Mouse (Mus musculus): ENCODE measurements around the gene Rnf149.

The Rnf149 gene

GRCm38 (mm10) chr1:39575778-39576375 lies 1.3 kb downstream of the Rnf149 start:
- CTCF ChIA-PET = interaction anchor here (0.7 kb wide), 1 partner anchor 13 kb away, joined by 3 read pairs; no protein-coding TSS in a partner anchor

- CTCF ChIA-PET = no interaction called here
Observed at GRCm38 (mm10) chr1:39573890-39574289, 3.3 kb downstream of the Rnf149 start.

- CTCF ChIA-PET = no interaction called here
Observed at GRCm38 (mm10) chr1:39571653-39572052, 5.6 kb downstream of the Rnf149 start.

DNA sequence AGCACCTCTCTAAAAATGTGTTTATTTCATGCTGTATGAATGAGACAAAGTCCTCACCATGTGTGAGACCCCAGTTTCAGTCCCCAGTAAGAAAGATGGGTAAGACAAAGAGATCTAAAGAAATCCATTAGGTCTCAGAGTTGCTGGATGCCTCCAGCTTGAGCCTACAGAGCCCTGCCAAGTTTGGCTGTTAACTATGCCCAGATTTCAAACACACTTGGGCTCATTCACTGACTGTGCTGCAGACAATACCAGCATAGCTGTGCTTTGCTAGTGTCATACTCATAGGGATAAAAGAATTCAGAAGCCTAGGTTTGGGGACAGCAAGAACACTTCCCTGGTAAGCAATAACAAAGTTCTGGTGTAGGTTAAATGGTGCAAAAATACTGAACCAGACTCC lies 9.1 kb downstream of the Rnf149 start:
- CTCF ChIA-PET = no interaction called here

GRCm38 (mm10) chr1:39564603-39565002 lies 12.6 kb downstream of the Rnf149 start:
- CTCF ChIA-PET = no interaction called here

GRCm38 (mm10) chr1:39563161-39563560 lies 14.0 kb downstream of the Rnf149 start:
- CTCF ChIA-PET = no interaction called here

- CTCF ChIA-PET = no interaction called here
Observed at GRCm38 (mm10) chr1:39561920-39562319, 15.3 kb downstream of the Rnf149 start.

DNA sequence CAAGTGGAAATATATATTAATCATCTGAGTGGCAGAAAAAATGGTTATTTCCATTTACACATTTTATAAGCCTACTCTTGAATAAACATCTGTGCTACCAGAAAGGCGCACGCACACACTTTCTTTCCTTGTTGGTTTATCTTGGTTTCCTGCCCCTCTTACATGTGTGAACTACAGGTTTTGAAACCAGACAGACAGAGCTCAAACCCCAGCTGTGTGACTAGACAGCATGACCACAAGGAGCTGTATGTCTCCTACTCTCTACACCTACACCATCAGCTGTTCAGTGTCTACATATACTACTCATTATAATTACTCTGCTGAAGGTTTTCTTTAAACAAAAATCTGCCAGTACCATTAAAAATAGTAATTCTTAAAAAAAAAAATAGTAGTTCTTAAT lies 18.2 kb downstream of the Rnf149 start:
- CTCF ChIA-PET = interaction anchor here (0.5 kb wide), 1 partner anchor 22 kb away, joined by 3 read pairs; no protein-coding TSS in a partner anchor

GRCm38 (mm10) chr1:39555556-39556415 lies 21.4 kb downstream of the Rnf149 start:
- CTCF ChIA-PET = no interaction called here

DNA sequence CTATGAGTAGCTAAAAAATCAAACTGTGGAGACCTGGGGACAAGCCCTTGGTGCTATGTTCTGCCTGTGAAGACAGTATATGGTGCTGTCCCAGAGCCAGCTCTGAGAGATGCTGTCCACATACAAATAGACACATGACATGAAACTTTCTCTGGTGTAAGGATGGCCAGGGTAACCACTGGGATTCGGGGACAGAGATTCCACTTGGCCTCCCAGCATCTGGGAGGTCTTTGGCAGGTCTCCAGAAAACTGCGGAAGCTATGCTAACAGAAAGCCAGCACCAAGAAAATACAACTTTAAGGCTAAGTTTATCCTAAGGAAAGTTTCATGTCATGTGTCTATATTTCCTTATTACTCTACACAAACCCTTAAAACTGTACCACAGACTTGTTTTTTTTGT lies 27.4 kb downstream of the Rnf149 start:
- CTCF ChIA-PET = no interaction called here

DNA sequence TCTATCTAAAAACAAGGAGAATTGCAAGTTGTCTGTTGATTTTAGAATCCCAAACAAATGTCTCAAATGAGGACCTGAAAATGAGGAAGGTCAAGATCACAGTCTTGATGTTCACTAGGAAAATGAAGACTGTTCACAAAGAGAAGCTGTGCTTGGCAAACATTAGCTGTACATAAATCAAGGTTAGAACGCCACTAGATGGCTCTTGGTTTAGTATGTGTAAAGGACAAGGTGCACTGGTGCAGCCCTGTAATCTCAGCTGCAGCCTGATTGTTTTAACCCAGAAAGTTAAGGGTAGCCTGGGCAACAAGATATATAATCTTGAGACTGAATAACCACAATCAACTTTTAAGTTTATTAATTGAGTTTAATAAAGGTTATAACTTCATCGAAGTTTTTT lies 30.0 kb downstream of the Rnf149 start:
- CTCF ChIA-PET = interaction anchor here (0.6 kb wide), 1 partner anchor 295 kb away, joined by 4 read pairs; no protein-coding TSS in a partner anchor

- CTCF ChIA-PET = no interaction called here
Observed at GRCm38 (mm10) chr1:39546160-39546866, 30.9 kb downstream of the Rnf149 start.

GRCm38 (mm10) chr1:39545589-39545988 lies 31.6 kb downstream of the Rnf149 start:
- CTCF ChIA-PET = no interaction called here

DNA sequence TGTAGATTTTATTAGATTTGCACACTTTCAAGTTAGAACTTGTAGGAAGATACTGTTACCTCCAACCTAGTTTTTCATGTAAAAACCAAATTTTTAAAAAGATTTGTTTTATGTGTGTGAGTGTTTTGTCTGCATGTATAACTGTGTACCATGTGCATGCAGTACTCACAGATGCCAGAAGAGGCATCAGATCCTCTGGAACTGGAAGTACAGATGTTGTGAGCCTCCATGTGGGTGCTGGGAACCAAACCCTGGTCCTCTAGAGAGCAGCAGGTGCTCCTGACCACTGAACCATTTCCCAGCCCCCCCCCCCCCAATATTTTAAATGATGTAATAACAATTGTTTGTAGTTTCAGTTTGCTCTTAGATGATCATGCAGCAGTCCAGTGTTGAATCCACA lies 36.6 kb downstream of the Rnf149 start:
- CTCF ChIA-PET = no interaction called here

DNA sequence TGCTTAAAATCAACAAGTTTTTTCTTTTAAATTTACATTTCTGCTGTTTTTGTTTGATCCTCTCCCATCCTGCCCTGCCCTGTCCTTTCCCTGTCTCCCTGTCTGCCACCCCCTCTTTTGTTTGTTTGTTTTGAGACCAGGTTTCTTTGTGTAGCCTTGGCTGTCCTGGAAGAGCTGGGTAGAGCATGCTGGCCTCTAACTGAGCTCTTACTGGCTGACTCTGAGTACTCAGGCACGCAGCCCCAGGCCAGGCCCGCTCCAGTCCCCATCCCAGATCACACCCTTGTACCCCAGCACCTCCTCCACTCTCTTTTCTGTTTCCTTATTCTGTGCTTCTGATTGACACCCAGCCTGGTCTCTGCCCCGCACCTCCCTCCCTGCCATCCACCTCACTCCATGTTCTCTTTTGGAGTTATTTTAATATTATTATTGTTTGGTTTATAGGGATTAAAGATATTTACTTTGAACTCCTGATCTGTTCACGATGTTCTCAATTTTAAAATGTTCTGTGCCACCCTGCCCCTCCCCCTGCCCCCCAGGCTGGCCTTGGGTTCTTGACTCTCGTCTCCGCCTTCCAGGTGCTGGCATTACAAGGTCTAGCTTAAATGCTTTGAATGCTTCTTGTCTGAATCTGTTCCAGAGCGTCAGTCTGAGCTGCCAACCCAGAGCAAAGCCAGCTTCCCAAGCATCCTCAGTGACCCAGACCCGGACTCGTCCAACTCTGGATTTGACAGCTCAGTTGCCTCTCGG lies 39.4 kb downstream of the Rnf149 start:
- CTCF ChIA-PET = no interaction called here

- CTCF ChIA-PET = interaction anchor here (0.6 kb wide), 1 partner anchor 22 kb away, joined by 3 read pairs; no protein-coding TSS in a partner anchor
Observed at GRCm38 (mm10) chr1:39536701-39537100, 40.5 kb downstream of the Rnf149 start.

- CTCF ChIA-PET = interaction anchor here (0.7 kb wide), 1 partner anchor 502 kb away, joined by 12 read pairs; no protein-coding TSS in a partner anchor
Observed at GRCm38 (mm10) chr1:39535515-39536311, 41.5 kb downstream of the Rnf149 start.

- CTCF ChIA-PET = no interaction called here
Observed at GRCm38 (mm10) chr1:39534831-39535230, 42.4 kb downstream of the Rnf149 start, which contains the start of gene Cnot11. Cnot11 (plus strand) TSS chr1:39534992.

- CTCF ChIA-PET = no interaction called here
Observed at GRCm38 (mm10) chr1:39533917-39534316, 43.3 kb downstream of the Rnf149 start.

DNA sequence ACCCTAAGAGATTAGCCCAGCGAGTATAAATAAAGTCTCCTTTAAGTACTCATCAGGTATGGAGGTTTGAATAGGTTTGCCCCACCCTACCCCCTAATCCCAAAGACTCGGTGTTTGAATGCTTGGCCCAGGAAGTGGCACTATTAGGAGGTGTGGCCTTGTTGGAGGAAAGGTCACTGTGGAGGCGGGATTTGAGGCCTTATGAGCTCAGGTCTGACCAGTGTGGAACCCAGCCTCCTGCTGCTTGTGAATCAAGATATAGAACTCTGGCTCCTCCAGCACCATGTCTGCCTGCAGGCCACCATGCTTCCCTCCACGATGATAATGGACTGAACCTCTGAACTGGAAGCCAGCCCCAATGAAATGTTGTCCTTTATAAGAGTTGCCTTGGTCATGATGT lies 46.2 kb downstream of the Rnf149 start:
- CTCF ChIA-PET = no interaction called here

Data from spleen, embryonic (tissue).